Mouse (Mus musculus): Measurements from ENCODE around the gene Tma7. TPM values are rescaled to one million over a fixed set of nuclear protein-coding genes. Genes with fewer than 3 reads are reported as not detected.
A peak's percentile ranks its signal among the peaks of the same experiment; 100 is the strongest.

Tma7 gene
- total and polyA plus RNA-seq, 3 experiments: 255 to 529 (median 336) TPM

GRCm38 (mm10) chr9:109051011-109051501 lies 31.3 kb downstream of the Tma7 start (continued):
- TF ChIP-seq BHLHE40 (IDR thresholded peaks at IDR 0.05; ENCODE audit: low read depth, low read length): 0 out of 2 replicates have a peak, but pooled peaks have one; percentile 3
- TF ChIP-seq ZNF384 (IDR thresholded peaks at IDR 0.05; ENCODE audit: low read depth, low read length): no peak
- no peak; the same call in 1 of the 2 replicates for TF ChIP-seq TBP (conservative IDR thresholded peaks at IDR 0.05; ENCODE audit: low read depth, low read length)
- TF ChIP-seq RAD21 (IDR thresholded peaks at IDR 0.05; ENCODE audit: low read depth, low read length): no peak
- no peak; the same call in 1 of the 2 replicates for TF ChIP-seq CHD2 (IDR thresholded peaks at IDR 0.05; ENCODE audit: low read length)
- no peak for TF ChIP-seq MAFK (IDR thresholded peaks at IDR 0.05; ENCODE audit: insufficient replicate concordance, low read length)
- TF ChIP-seq RCOR1 (conservative IDR thresholded peaks at IDR 0.05; ENCODE audit: low read depth, low read length): no peak

GRCm38 (mm10) chr9:109050674-109050997 lies 31.8 kb downstream of the Tma7 start:
- no peaks in the 10 kb centered on the region for H3K9me3 ChIP-seq (replicated peaks; ENCODE audit: low read length)
- no peaks in the 10 kb centered on the region for H3K27me3 ChIP-seq (replicated peaks)
- TF ChIP-seq MEF2A (IDR thresholded peaks at IDR 0.05; ENCODE audit: borderline replicate concordance, low read depth, low read length) (peak; percentile 9; the same call in 1 of the 2 replicates), BHLHE40 (IDR thresholded peaks at IDR 0.05; ENCODE audit: low read depth, low read length) (0 out of 2 replicates have a peak, but pooled peaks have one; percentile 2), IRF4 (IDR thresholded peaks at IDR 0.05; ENCODE audit: low read depth, low read length) (peak; percentile 20; the same call in 1 of the 2 replicates), MAZ (IDR thresholded peaks at IDR 0.05; ENCODE audit: low read depth, low read length) (no peak), TCF12 (IDR thresholded peaks at IDR 0.05; ENCODE audit: low read depth, low read length) (peak; percentile 61; the same call in 1 of the 2 replicates), CTCF (conservative IDR thresholded peaks at IDR 0.05 in 1 of 2, IDR thresholded peaks at IDR 0.05 in 1 of 2; ENCODE audit: low read depth in 2 of 2, low read length in 2 of 2) (peak in 1 of 2 experiments; percentile 50; a peak in 2 of 4 replicates), RAD21 (IDR thresholded peaks at IDR 0.05; ENCODE audit: low read depth, low read length) (peak; percentile 19), POLR2A (IDR thresholded peaks at IDR 0.05; ENCODE audit: low read depth, low read length) (no peak; the same call in 1 of the 2 replicates), EP300 (IDR thresholded peaks at IDR 0.05; ENCODE audit: low read length) (peak; percentile 65; the same call in 1 of the 2 replicates), SMC3 (IDR thresholded peaks at IDR 0.05; ENCODE audit: low read depth, low read length) (peak; percentile 24), CHD2 (IDR thresholded peaks at IDR 0.05; ENCODE audit: low read length) (0 out of 2 replicates have a peak, but pooled peaks have one; percentile 65), POLR2AphosphoS2 (IDR thresholded peaks at IDR 0.05; ENCODE audit: low read depth, low read length) (no peak), NRF1 (IDR thresholded peaks at IDR 0.05; ENCODE audit: low read depth, low read length) (no peak)
- no peak for DNase-seq (ENCODE audit: extremely low read depth)
- dilution Hi-C loops (cut with MboI; ENCODE audit: extremely low pct_ligation_motif_present, extremely low pct_unique_long_range_greater_than_20kb, low sequenced_read_pairs) (no loop called here), in situ Hi-C loops (cut with MboI; ENCODE audit: low pct_ligation_motif_present, low pct_unique_long_range_greater_than_20kb, low sequenced_read_pairs) (no loop called here)
- H3K4me1 ChIP-seq (ENCODE audit: control insufficient read depth in 1 of 2, insufficient read depth in 2 of 2): peaks cover 18 to 47% of the 10 kb centered on the region in 2 experiments
- H3K36me3 ChIP-seq (replicated peaks in 1 of 2; ENCODE audit: control insufficient read depth in 1 of 2, insufficient read depth in 1 of 2, low read length in 1 of 2): peaks cover 0 to 19% of the 10 kb centered on the region in 2 experiments
- peak overlapping the region; percentile 56 for H3K9ac ChIP-seq (ENCODE audit: insufficient read depth, low read depth)
- H3K4me2 ChIP-seq (ENCODE audit: insufficient read depth, low read depth, poor library complexity, severe bottlenecking): peak overlapping the region; percentile 88
- H3K4me3 ChIP-seq (replicated peaks in 1 of 3; ENCODE audit: low read depth in 2 of 3, low read length in 2 of 3, poor library complexity in 1 of 3): peak overlapping the region; percentile 67 to 91 (median 80)
- H3K27ac ChIP-seq (ENCODE audit: insufficient read depth, low read depth): peak overlapping the region; percentile 93
- H3K79me2 ChIP-seq (replicated peaks; ENCODE audit: control insufficient read depth, extremely low read depth, insufficient read depth, poor library complexity, severe bottlenecking): peaks cover 53% of the 10 kb centered on the region

Data from CH12.LX (cell line).